Mouse (Mus musculus) CH12.LX (cell line): ENCODE measurements around the gene Ablim1. TPM values are rescaled to one million over a fixed set of nuclear protein-coding genes. Genes with fewer than 3 reads are reported as not detected.

Experiments
- DNase-seq: peaks from one replicate; pipeline ENCODE4 v3.0.0-alpha.2; 2013; ENCODE audit errors: extremely low read depth
- H3K27ac ChIP-seq: 2 replicates; pipeline ENCODE4 v1.5.1; 2012; ENCODE audit warnings: low read depth, mild to moderate bottlenecking, control low read depth, moderate library complexity; ENCODE audit not compliant: insufficient read depth
- H3K27me3 ChIP-seq: replicated peaks from 2 replicates; pipeline ENCODE3; 2012; ENCODE audit warnings: inconsistent platforms
- H3K36me3 ChIP-seq, 2 experiments: replicated peaks in 1 of 2; 2 replicates each; pipeline versions ENCODE3 to v1.6.1; 2012; ENCODE audit warnings: inconsistent platforms in 1 of 2, low read length in 1 of 2, mild to moderate bottlenecking in 1 of 2, mixed read lengths in 1 of 2, moderate library complexity in 1 of 2; ENCODE audit not compliant: control insufficient read depth in 1 of 2, insufficient read depth in 1 of 2
- H3K4me1 ChIP-seq, 2 experiments: 2 replicates each; pipeline ENCODE4 v1.6.1; 2012; ENCODE audit warnings: inconsistent platforms in 1 of 2, moderate library complexity in 1 of 2; ENCODE audit not compliant: insufficient read depth in 2 of 2, control insufficient read depth in 1 of 2
- H3K4me2 ChIP-seq: 2 replicates; pipeline ENCODE4 v1.6.1; 2012; ENCODE audit warnings: low read depth, mild to moderate bottlenecking, control low read depth; ENCODE audit not compliant: poor library complexity, insufficient read depth, severe bottlenecking
- H3K4me3 ChIP-seq, 3 experiments: fragments of 150-350 bp in 1 of 3; sonication (generic) in 1 of 3; replicated peaks in 1 of 3; 2 replicates each; pipeline versions ENCODE3 to v1.5.1; 2011 to 2012; ENCODE audit warnings: low read depth in 2 of 3, low read length in 2 of 3, mild to moderate bottlenecking in 2 of 3, moderate library complexity in 2 of 3, control low read depth in 1 of 3, improper control_type of control experiment in 1 of 3, inconsistent platforms in 1 of 3, mixed read lengths in 1 of 3; ENCODE audit not compliant: poor library complexity in 1 of 3
- H3K79me2 ChIP-seq: replicated peaks from 2 replicates; pipeline ENCODE4 v1.6.1; 2012; ENCODE audit warnings: mild to moderate bottlenecking, moderate library complexity; ENCODE audit not compliant: control insufficient read depth, poor library complexity, insufficient read depth, severe bottlenecking; ENCODE audit errors: extremely low read depth
- H3K9ac ChIP-seq: 2 replicates; pipeline ENCODE4 v1.6.1; 2012; ENCODE audit warnings: low read depth, mild to moderate bottlenecking, control low read depth, moderate library complexity; ENCODE audit not compliant: insufficient read depth
- H3K9me3 ChIP-seq: replicated peaks from 2 replicates; pipeline ENCODE3; 2012; ENCODE audit warnings: low read length, inconsistent platforms, mixed read lengths
- BHLHE40 ChIP-seq: IDR thresholded peaks from 2 replicates; pipeline ENCODE4 v1.6.1; 2011; ENCODE audit warnings: mild to moderate bottlenecking, low read depth, low read length, improper control_type of control experiment
- CTCF ChIP-seq, 2 experiments: IDR thresholded peaks in 1 of 2; conservative IDR thresholded peaks in 1 of 2; 2 replicates each; pipeline ENCODE4 v1.5.1; 2011 to 2012; ENCODE audit warnings: low read depth in 2 of 2, low read length in 2 of 2, improper control_type of control experiment in 1 of 2, inconsistent platforms in 1 of 2, mild to moderate bottlenecking in 1 of 2, moderate library complexity in 1 of 2
- EP300 ChIP-seq: IDR thresholded peaks from 2 replicates; pipeline ENCODE4 v1.6.1; 2011; ENCODE audit warnings: low read length, improper control_type of control experiment
- GABPA ChIP-seq: IDR thresholded peaks from 2 replicates; pipeline ENCODE4 v1.6.1; 2012; ENCODE audit warnings: low read depth, low read length, improper control_type of control experiment, inconsistent platforms; ENCODE audit not compliant: insufficient replicate concordance
- IRF4 ChIP-seq: IDR thresholded peaks from 2 replicates; pipeline ENCODE4 v1.6.1; 2014; ENCODE audit warnings: low read depth, mild to moderate bottlenecking, inconsistent platforms, low read length, improper control_type of control experiment
- JUN ChIP-seq: IDR thresholded peaks from 2 replicates; pipeline ENCODE4 v1.6.1; 2011; ENCODE audit warnings: low read depth, mild to moderate bottlenecking, low read length, improper control_type of control experiment, moderate library complexity; ENCODE audit not compliant: insufficient read depth
- KAT2A ChIP-seq: IDR thresholded peaks from 2 replicates; pipeline ENCODE4 v1.6.1; 2012; ENCODE audit warnings: low read length, improper control_type of control experiment, inconsistent platforms; ENCODE audit not compliant: insufficient replicate concordance
- MEF2A ChIP-seq: IDR thresholded peaks from 2 replicates; pipeline ENCODE4 v1.6.1; 2014; ENCODE audit warnings: low read depth, mild to moderate bottlenecking, inconsistent platforms, low read length, improper control_type of control experiment, borderline replicate concordance
- NELFE ChIP-seq: IDR thresholded peaks from 2 replicates; pipeline ENCODE4 v1.6.1; 2011; ENCODE audit warnings: low read depth, low read length, improper control_type of control experiment
- PAX5 ChIP-seq: IDR thresholded peaks from 2 replicates; pipeline ENCODE4 v1.6.1; 2012; ENCODE audit warnings: low read length, inconsistent platforms, mixed read lengths
- POLR2AphosphoS2 ChIP-seq: IDR thresholded peaks from 2 replicates; pipeline ENCODE4 v1.6.1; 2011; ENCODE audit warnings: low read depth, low read length, improper control_type of control experiment
- RAD21 ChIP-seq: IDR thresholded peaks from 2 replicates; pipeline ENCODE4 v1.6.1; 2011; ENCODE audit warnings: low read depth, mild to moderate bottlenecking, low read length, improper control_type of control experiment, moderate library complexity
- RCOR1 ChIP-seq: conservative IDR thresholded peaks from 2 replicates; pipeline ENCODE4 v1.6.1; 2012; ENCODE audit warnings: low read depth, mild to moderate bottlenecking, inconsistent platforms, low read length, improper control_type of control experiment
- SIN3A ChIP-seq: IDR thresholded peaks from 2 replicates; pipeline ENCODE4 v1.6.1; 2012; ENCODE audit warnings: low read length, improper control_type of control experiment, inconsistent platforms
- SMC3 ChIP-seq: IDR thresholded peaks from 2 replicates; pipeline ENCODE4 v1.6.1; 2011; ENCODE audit warnings: low read depth, low read length, improper control_type of control experiment
- TBP ChIP-seq: conservative IDR thresholded peaks from 2 replicates; pipeline ENCODE4 v1.6.1; 2011; ENCODE audit warnings: low read depth, low read length, improper control_type of control experiment
- USF2 ChIP-seq: conservative IDR thresholded peaks from 2 replicates; pipeline ENCODE4 v1.6.1; 2011; ENCODE audit warnings: low read depth, low read length, improper control_type of control experiment
- ZMIZ1 ChIP-seq: IDR thresholded peaks from 2 replicates; pipeline ENCODE4 v1.6.1; 2012; ENCODE audit warnings: low read depth, mild to moderate bottlenecking, inconsistent platforms, low read length, improper control_type of control experiment
- dilution Hi-C: fragments of 300-500 bp; cut with MboI; formaldehyde crosslinking; loops from 2 replicates; pipeline ENCODE4 v1.14.3; 2020; ENCODE audit warnings: low sequenced_read_pairs; ENCODE audit not compliant: extremely low pct_unique_long_range_greater_than_20kb, extremely low pct_ligation_motif_present
- in situ Hi-C: fragments of 300-500 bp; cut with MboI; formaldehyde crosslinking; loops from 3 replicates; pipeline ENCODE4 v1.14.3; 2019; ENCODE audit warnings: low sequenced_read_pairs, low pct_ligation_motif_present, low pct_unique_long_range_greater_than_20kb, mixed read lengths
- polyA plus RNA-seq: library from polyadenylated mRNA; unstranded; fragments of >175 nt; gene quantifications from 2 replicates; pipeline ENCODE4 v1.2.1, GENCODE M21; 2012; ENCODE audit warnings: low read depth; ENCODE audit not compliant: insufficient read length
- total RNA-seq, 2 experiments: library from RNA; depleted of rRNA; stranded (reverse); fragments of 300-350 nt in 1 of 2; fragments of >200 nt in 1 of 2; gene quantifications; 2 replicates each; pipeline ENCODE4 v1.2.3; 2012 to 2014

Ablim1 gene
- total and polyA plus RNA-seq, 3 experiments: 0.85 to 2.4 (median 2.0) TPM

GRCm38 (mm10) chr19:57151504-57151903 is 163.2 kb downstream of the Ablim1 start:
- H3K4me1 ChIP-seq: no peaks in the 10 kb centered on the region
- in situ Hi-C loops: loop anchor here (10.0 kb wide), 1 partner anchor 493 kb away; no protein-coding TSS in a partner anchor
- no peaks in the 10 kb centered on the region for H3K36me3 ChIP-seq
- no peak overlapping the region for H3K4me3 ChIP-seq
- no peak overlapping the region for H3K27ac ChIP-seq
- no peak overlapping the region for H3K9ac ChIP-seq
- no peak for DNase-seq
- dilution Hi-C loops: no loop called here
- TF ChIP-seq GABPA (no peak), PAX5 (no peak), KAT2A (no peak), EP300 (no peak), TBP (no peak), BHLHE40 (no peak), JUN (no peak), SIN3A (no peak), ZMIZ1 (no peak), MEF2A (no peak)
- TF ChIP-seq, all 38 proteins: peak for 0
- H3K9me3 ChIP-seq: no peaks in the 10 kb centered on the region
- no peak overlapping the region for H3K4me2 ChIP-seq
- H3K79me2 ChIP-seq: no peaks in the 10 kb centered on the region
- no peaks in the 10 kb centered on the region for H3K27me3 ChIP-seq

DNA sequence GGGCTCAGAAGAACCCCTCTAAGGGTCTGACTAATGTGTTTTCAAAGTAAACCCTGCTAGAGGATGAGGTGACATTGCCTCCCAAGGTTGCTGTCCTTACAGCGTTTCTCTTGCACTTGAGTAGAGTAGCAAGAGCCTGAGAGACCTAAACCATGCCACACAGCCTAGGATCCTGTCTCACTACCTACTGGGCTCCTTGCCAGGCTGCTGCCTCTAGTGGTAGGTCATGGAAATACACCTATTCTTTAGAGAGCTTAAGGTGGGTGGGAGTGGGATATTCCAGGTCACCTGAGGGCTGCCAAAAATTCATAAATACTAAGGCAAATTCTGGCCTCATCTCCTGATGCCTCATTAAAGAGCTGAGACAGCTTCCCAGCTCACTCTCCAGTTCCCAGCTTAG is 164.4 kb downstream of the Ablim1 start:
- H3K4me1 ChIP-seq: no peaks in the 10 kb centered on the region
- no peak overlapping the region for H3K4me2 ChIP-seq
- dilution Hi-C loops (no loop called here), in situ Hi-C loops (loop anchor here (10.0 kb wide), 1 partner anchor 495 kb away; no protein-coding TSS in a partner anchor)
- DNase-seq: peak; percentile 56
- H3K79me2 ChIP-seq: no peaks in the 10 kb centered on the region
- H3K27me3 ChIP-seq: no peaks in the 10 kb centered on the region
- H3K27ac ChIP-seq: no peak overlapping the region
- no peak overlapping the region for H3K4me3 ChIP-seq
- no peak overlapping the region for H3K9ac ChIP-seq
- TF ChIP-seq NELFE (no peak), IRF4 (0 out of 2 replicates have a peak, but pooled peaks have one; percentile 12), RAD21 (peak; percentile 33), RCOR1 (no peak), PAX5 (no peak), POLR2AphosphoS2 (no peak), CTCF (conservative IDR thresholded peaks at IDR 0.05 in 1 of 2, IDR thresholded peaks at IDR 0.05 in 1 of 2; ENCODE audit: low read depth in 2 of 2, low read length in 2 of 2) (peak; percentile 69 to 89), SMC3 (peak; percentile 23; the same call in 1 of the 2 replicates), USF2 (no peak)
- H3K9me3 ChIP-seq: no peaks in the 10 kb centered on the region
- H3K36me3 ChIP-seq: no peaks in the 10 kb centered on the region
